Mouse (Mus musculus) kidney, adult 2 months (tissue): ENCODE data around the gene Slc3a2. TPM values are rescaled to one million over a fixed set of nuclear protein-coding genes. Genes with fewer than 3 reads are reported as not detected.
A peak's percentile ranks its signal among the peaks of the same experiment; 100 is the strongest.

Experiments used
- DNase-seq: peaks from one replicate; pipeline ENCODE4 v3.0.0; 2021
- H3K27ac ChIP-seq: fragments of 200-500 bp; 2 replicates; pipeline ENCODE4 v1.5.1; 2012; ENCODE audit warnings: low read depth, low read length, control low read depth, inconsistent platforms; ENCODE audit not compliant: insufficient read depth
- H3K27me3 ChIP-seq: fragments of 200-500 bp; replicated peaks from 2 replicates; pipeline ENCODE4 v1.6.1; 2012; ENCODE audit warnings: mild to moderate bottlenecking, moderate library complexity, low read length, inconsistent platforms; ENCODE audit not compliant: control insufficient read depth, insufficient read depth
- H3K36me3 ChIP-seq: fragments of 200-500 bp; 2 replicates; pipeline ENCODE4 v1.6.1; 2012; ENCODE audit warnings: mild to moderate bottlenecking, moderate library complexity, low read length, inconsistent platforms; ENCODE audit not compliant: control insufficient read depth, insufficient read depth
- H3K4me1 ChIP-seq: fragments of 200-500 bp; 2 replicates; pipeline ENCODE4 v1.6.1; 2011; ENCODE audit warnings: low read length; ENCODE audit not compliant: control insufficient read depth, insufficient read depth
- H3K4me3 ChIP-seq: fragments of 200-500 bp; 2 replicates; pipeline ENCODE4 v1.5.1; 2011; ENCODE audit warnings: mild to moderate bottlenecking, low read depth, low read length, control low read depth; ENCODE audit not compliant: insufficient read depth
- CTCF ChIP-seq: fragments of 200-500 bp; conservative IDR thresholded peaks from 2 replicates; pipeline ENCODE4 v1.5.1; 2011; ENCODE audit warnings: low read depth, mild to moderate bottlenecking, control low read depth, low read length, moderate library complexity, mixed read lengths; ENCODE audit not compliant: insufficient read depth, insufficient read length
- POLR2A ChIP-seq: fragments of 200-500 bp; IDR thresholded peaks from one replicate; pipeline ENCODE4 v1.6.1; 2011; ENCODE audit warnings: low read depth, low read length, control low read depth
- WGBS: fragments of 180-500 bp; shearing (Covaris S2); methylation state at CpG from one replicate; pipeline ENCODE4 v1.1.7; 2018; 5-methylcytosine and 5-hydroxymethylcytosine counted together
- polyA plus RNA-seq: library from polyadenylated mRNA; depleted of rRNA; stranded (reverse); fragments of >200 nt; gene quantifications from 2 replicates; pipeline ENCODE4 v1.2.3, GENCODE M21; 2012

The Slc3a2 gene
- polyA plus RNA-seq, 1 experiment: 560 TPM

DNA sequence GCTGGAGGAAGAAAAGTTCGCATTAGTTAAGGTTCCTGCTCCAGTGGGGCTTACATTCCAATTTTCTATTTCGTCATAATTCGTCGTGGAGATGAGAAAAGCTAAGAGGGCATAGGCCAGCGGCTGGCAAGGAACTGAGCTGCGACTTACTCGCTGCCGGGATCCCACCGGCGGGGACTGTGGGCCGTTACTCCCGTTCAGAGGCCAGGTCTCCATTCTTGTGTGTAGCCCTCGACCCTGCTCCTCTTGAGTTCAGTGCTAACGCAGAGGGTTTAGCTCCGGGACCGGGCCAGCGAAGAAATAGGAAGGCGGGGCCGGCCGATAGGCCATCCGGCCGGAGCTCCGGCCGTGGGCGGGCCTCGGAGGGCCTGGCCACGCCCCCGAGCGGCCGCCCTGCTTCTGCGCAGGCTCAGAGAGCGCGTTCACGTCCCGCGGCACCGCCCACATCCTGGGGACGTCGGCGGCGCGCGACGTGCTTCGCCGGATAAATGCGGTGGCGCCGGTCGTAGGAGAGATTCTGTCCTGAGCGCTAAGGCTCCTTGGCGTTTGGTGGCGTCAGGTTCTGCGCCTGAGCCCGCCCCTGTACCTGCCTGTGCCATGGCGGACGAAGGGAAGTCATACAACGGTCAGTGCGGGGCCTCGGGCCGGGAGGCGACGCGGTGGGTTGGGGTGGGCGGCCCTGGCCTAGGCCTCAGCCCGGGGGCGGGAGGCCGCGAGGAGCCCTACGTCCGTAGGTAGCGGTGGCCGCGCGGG lies 33.6 kb upstream of the Slc3a2 start, which contains the start of gene Nxf1:
Gene Nxf1, plus strand, starts transcription at position 439 of the 753 bp plus-strand sequence.
- peak within 1 kb of the TSS; percentile 79 for H3K27ac ChIP-seq
- peak within 1 kb of the TSS; percentile 90 for H3K4me3 ChIP-seq
- peaks cover 2% of the 10 kb centered on the region; the same call in 1 of the 2 replicates for H3K4me1 ChIP-seq
- TF ChIP-seq CTCF (no peak), POLR2A (peak; percentile 91)
- peaks cover 2% of the 10 kb centered on the region; the same call in 1 of the 2 replicates for H3K36me3 ChIP-seq
- H3K27me3 ChIP-seq: no peaks in the 10 kb centered on the region
- under 1% methylated on average over 75 of the region's 75 CpGs for WGBS
- DNase-seq: peak; percentile 96

DNA sequence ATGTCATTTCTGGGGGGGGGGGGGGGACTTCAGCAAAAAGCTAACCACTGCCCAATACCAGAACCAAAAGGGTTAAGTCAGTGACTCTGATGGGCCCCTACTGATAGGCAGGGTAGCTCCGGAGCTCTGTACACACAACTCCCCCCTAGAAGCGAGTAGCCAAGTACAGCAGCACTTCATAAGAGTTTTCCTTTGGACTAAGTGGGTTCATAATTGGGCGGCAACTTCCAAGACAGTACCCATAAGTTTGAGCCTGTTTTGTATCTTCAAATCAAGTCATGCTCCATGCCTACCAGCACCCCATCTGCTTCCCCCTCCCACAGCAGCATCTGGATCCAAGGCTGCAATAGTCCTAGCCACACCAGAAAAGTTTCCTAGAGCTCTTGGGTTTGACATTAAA lies 32.5 kb upstream of the Slc3a2 start:
- H3K4me3 ChIP-seq: no peak overlapping the region
- WGBS: 71% methylated on average over 3 of the region's 3 CpGs
- no peak for DNase-seq
- peaks cover 2% of the 10 kb centered on the region; the same call in 1 of the 2 replicates for H3K4me1 ChIP-seq
- H3K27me3 ChIP-seq: no peaks in the 10 kb centered on the region
- TF ChIP-seq CTCF: no peak
- no peak for TF ChIP-seq POLR2A
- no peak overlapping the region for H3K27ac ChIP-seq
- H3K36me3 ChIP-seq: peaks cover 7% of the 10 kb centered on the region

DNA sequence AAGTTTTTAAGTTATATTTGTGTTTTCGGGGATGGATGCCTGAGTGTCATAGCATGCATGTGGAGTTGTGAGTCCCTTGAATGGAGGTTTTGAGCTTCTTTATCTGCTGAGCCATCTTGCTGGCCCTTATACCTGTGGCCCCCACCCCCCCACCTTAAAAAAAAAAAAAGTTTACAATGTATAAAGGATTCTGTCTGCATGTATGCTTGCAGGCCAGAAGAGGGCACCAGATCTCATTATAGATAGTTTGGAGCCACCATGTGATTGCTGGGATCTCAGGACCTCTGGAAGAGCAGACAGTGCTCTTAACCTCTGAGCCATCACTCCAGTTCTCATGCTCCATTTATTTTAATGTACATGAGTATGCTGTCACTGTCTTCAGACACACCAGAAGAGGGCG lies 24.2 kb upstream of the Slc3a2 start:
- Histone ChIP-seq H3K36me3 (peaks cover 11% of the 10 kb centered on the region), H3K4me1 (peaks cover 7% of the 10 kb centered on the region; the same call in 1 of the 2 replicates), H3K27me3 (no peaks in the 10 kb centered on the region), H3K27ac (no peak overlapping the region), H3K4me3 (no peak overlapping the region)
- DNase-seq: no peak
- 72% methylated on average over 2 of the region's 2 CpGs for WGBS
- TF ChIP-seq POLR2A (no peak), CTCF (0 out of 2 replicates have a peak, but pooled peaks have one; percentile 15)

DNA sequence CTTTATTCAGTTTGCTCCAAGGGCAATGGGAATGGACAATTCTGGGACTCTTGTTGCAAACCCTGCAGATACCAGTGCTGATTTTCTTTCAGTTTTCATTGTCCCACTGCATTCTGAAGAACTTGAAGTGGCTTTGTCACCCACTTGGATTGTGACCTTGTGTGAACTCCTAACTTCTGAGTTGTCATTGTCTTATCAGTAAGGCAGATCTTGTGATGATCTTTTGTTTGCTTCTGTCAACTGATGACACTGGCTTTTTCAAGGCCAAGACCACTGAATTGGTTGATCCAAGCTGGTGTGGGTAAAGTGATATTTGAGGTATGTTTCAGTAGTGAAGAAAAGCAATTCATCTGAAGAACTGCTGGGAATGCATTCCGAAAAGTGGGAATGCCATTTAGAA lies 22.2 kb upstream of the Slc3a2 start:
- Histone ChIP-seq H3K36me3 (peaks cover 4% of the 10 kb centered on the region), H3K4me3 (no peak overlapping the region), H3K27ac (no peak overlapping the region), H3K27me3 (no peaks in the 10 kb centered on the region), H3K4me1 (peaks cover 12% of the 10 kb centered on the region; the same call in 1 of the 2 replicates)
- 91% methylated on average over 1 of the region's 1 CpGs for WGBS
- DNase-seq: no peak
- TF ChIP-seq CTCF (no peak), POLR2A (no peak)

DNA sequence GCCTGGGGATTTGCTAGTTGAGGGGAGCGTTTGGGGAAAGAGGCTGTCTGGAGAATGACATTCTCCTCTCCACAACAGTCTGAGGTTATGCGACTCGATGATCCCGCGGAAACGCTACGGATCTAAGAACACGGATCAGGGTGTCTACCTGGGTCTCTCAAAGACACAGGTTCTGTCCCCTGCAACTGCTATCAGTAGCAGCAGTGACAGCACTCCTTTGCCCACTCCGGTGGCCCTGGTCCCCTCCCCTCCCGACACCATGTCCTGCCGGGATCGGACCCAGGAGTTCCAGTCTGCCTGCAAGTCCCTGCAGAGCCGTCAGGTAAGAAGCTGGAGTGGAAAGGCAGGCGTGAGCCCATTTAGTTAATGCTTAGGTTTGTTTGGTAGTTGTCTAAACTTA lies 19.0 kb upstream of the Slc3a2 start:
- H3K36me3 ChIP-seq: peaks cover 1% of the 10 kb centered on the region; the same call in 1 of the 2 replicates
- TF ChIP-seq CTCF: no peak

DNA sequence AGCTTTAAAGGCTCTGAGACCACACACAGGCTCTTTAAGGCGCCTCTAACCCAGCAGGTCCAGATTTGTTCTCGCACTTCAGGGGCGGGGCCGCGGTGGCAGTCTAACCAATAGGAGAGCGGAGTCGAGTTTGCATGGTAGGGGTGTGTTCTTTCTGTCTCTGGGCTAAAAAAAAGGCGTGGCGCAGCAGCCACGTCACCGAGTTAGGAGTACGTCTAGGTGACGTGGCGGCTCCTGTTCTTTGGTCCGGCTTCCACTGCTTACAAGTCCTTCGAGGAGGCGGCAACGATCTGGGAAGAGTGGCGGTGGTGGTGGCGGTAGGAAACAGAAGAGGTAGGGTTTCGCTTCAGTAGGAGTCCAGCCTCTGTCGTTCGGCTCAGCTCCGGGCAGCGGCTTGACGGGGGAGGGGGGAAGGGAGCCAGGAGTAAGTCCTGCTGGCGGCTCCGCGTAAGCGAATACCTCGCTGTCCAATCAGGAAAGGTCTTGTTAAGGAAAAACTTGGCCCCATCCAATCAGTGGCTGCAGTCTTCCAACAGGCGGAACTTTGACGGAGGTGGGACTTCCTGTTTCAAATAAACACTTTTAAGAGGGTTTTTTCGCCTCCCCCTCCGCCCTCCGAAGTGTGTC lies 18.2 kb upstream of the Slc3a2 start, which contains the start of gene Stx5a:
Gene Stx5a, plus strand, starts transcription at position 171 of the 627 bp plus-strand sequence.
- peak; percentile 99 for DNase-seq
- TF ChIP-seq POLR2A: peak; percentile 35
- no peak for TF ChIP-seq CTCF
- Histone ChIP-seq H3K27ac (peak within 1 kb of the TSS; percentile 90), H3K4me1 (peaks cover 14% of the 10 kb centered on the region; the same call in 1 of the 2 replicates), H3K27me3 (no peaks in the 10 kb centered on the region), H3K4me3 (peak within 1 kb of the TSS; percentile 75), H3K36me3 (peaks cover 1% of the 10 kb centered on the region; the same call in 1 of the 2 replicates)
- WGBS: under 1% methylated on average over 36 of the region's 36 CpGs

More for the DNA sequence above, 19.0 kb upstream of the Slc3a2 start:
- Histone ChIP-seq H3K27me3 (no peaks in the 10 kb centered on the region), H3K4me3 (peak overlapping the region; percentile 75), H3K27ac (peak overlapping the region; percentile 56), H3K4me1 (peaks cover 14% of the 10 kb centered on the region; the same call in 1 of the 2 replicates)
- no peak for DNase-seq
- 4% methylated on average over 14 of the region's 14 CpGs for WGBS

DNA sequence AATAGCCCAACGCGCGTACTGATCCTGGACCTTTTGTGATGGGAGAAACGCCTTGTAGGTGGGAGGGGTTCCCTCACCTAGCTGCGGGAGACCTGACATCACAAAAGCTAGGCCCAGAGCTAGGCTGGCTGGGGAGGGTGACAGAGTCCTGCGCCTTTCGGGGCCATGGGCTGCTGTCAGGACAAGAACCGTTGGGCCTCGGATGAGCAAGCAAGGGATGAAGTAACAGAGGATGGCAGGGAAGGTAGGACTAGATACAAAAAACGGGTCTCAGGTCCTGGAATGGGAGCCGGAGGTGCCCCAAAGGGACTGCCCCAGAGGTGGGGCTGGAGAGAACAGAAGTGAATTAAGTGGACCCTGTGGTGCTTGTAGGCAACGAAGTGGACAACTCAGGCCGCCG lies 17.4 kb upstream of the Slc3a2 start, which contains the start of gene 1700092M07Rik:
Gene 1700092M07Rik, plus strand, starts transcription at position 116 of the 400 bp plus-strand sequence.
- Histone ChIP-seq H3K4me3 (peak within 1 kb of the TSS; percentile 59), H3K36me3 (peaks cover 1% of the 10 kb centered on the region; the same call in 1 of the 2 replicates), H3K27me3 (no peaks in the 10 kb centered on the region), H3K27ac (peak within 1 kb of the TSS; percentile 90), H3K4me1 (peaks cover 14% of the 10 kb centered on the region; the same call in 1 of the 2 replicates)
- TF ChIP-seq CTCF (no peak), POLR2A (no peak)
- 46% methylated on average over 14 of the region's 14 CpGs for WGBS
- DNase-seq: no peak
